Mouse (Mus musculus): Measurements from ENCODE around the gene Uhrf2. TPM values are rescaled to one million over a fixed set of nuclear protein-coding genes. Genes with fewer than 3 reads are reported as not detected.

Gene Uhrf2
- polyA plus RNA-seq, 1 experiment: not detected

DNA sequence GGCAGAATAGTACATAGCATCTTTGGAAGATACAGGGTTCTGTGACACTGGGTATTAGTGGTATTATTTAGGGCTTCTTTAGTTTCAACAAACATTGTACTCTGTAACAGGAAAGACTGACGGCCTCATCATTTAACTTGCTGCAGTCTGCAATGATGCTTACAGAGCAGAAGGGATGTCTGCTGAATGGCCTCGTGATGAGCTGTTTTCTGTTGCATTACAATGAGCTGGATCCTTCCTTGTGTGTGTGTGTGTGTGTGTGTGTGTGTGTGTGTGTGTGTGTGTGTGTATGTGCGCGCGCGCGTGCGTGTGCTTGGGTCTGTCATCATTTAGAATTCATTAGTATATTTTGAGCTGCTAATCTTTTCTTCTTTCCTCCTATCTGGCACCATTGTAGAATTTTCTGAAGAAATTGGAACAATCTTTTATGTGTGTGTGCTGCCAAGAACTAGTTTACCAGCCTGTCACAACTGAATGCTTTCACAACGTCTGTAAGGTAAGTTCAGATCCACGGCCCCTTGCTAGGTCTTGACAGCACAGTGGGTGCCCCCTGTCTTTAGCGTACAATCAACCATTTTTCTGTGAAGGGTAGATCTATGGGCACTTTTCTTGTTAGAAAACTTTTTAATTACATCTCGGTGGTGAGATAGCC is 61.5 kb downstream of the Uhrf2 start:
- H3K4me1 ChIP-seq (ENCODE audit: control insufficient read depth, insufficient read depth, low read length): peaks cover 3% of the 10 kb centered on the region; the same call in 1 of the 2 replicates
- WGBS: 61% methylated on average over 12 of the region's 12 CpGs
- H3K4me3 ChIP-seq (ENCODE audit: insufficient read depth, low read depth, low read length): no peak overlapping the region
- no peak overlapping the region for H3K27ac ChIP-seq (ENCODE audit: insufficient read depth, low read depth, low read length)
- TF ChIP-seq CTCF (IDR thresholded peaks at IDR 0.05; ENCODE audit: insufficient read depth, low read depth, low read length) (no peak), POLR2A (IDR thresholded peaks at IDR 0.05; ENCODE audit: insufficient read depth, low read depth, low read length) (no peak)

DNA sequence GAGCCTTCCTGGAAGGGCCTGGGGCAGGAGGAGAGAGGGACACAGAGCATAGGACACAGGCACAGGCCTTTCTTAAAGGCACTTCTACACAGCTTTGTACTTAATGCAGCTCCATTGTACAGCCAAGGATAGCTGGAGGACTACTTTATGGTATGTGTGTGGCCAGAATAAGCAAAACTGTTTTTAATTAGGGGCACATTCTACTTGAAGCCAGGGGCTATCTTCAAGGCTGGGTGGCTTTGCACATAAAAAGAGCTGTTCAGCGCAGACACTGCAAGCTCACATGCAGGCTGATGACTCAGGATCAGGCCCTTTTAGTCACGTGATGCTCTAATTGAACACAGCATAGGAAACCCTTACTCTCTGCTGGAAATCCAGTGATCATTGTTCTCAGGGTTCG is 65.9 kb downstream of the Uhrf2 start:
- peak overlapping the region; percentile 66 for H3K27ac ChIP-seq (ENCODE audit: insufficient read depth, low read depth, low read length)
- TF ChIP-seq CTCF (IDR thresholded peaks at IDR 0.05; ENCODE audit: insufficient read depth, low read depth, low read length): no peak
- no peak for TF ChIP-seq POLR2A (IDR thresholded peaks at IDR 0.05; ENCODE audit: insufficient read depth, low read depth, low read length)
- H3K4me3 ChIP-seq (ENCODE audit: insufficient read depth, low read depth, low read length): no peak overlapping the region
- 9% methylated on average over 3 of the region's 3 CpGs for whole genome bisulfite sequencing
- peaks cover 3% of the 10 kb centered on the region; the same call in 1 of the 2 replicates for H3K4me1 ChIP-seq (ENCODE audit: control insufficient read depth, insufficient read depth, low read length)

DNA sequence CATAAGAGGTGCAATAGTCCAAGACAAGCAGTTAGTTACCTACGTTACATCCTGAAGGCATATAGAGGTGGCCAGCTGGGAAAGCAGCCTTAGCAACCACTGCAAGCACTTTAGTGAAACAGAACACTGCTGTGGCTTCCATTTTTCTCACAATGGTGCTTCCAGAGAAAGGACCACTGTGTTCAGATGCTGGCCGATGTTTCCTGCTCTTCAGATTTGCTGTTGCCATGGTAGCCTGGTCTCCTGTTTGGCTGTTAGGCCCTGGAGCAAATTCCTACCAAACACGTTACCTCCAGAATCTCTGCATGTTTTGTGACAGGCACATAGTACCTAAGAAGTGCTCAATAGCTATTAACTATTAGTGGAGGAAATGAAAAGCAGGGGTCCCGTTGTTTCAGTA is 66.7 kb downstream of the Uhrf2 start:
- Histone ChIP-seq H3K4me1 (ENCODE audit: control insufficient read depth, insufficient read depth, low read length) (peaks cover 3% of the 10 kb centered on the region; the same call in 1 of the 2 replicates), H3K4me3 (ENCODE audit: insufficient read depth, low read depth, low read length) (no peak overlapping the region), H3K27ac (ENCODE audit: insufficient read depth, low read depth, low read length) (0 out of 2 replicates have a peak overlapping the region, but pooled peaks have one; percentile 3)
- WGBS: 39% methylated on average over 4 of the region's 4 CpGs
- TF ChIP-seq POLR2A (IDR thresholded peaks at IDR 0.05; ENCODE audit: insufficient read depth, low read depth, low read length): no peak
- no peak for TF ChIP-seq CTCF (IDR thresholded peaks at IDR 0.05; ENCODE audit: insufficient read depth, low read depth, low read length)

DNA sequence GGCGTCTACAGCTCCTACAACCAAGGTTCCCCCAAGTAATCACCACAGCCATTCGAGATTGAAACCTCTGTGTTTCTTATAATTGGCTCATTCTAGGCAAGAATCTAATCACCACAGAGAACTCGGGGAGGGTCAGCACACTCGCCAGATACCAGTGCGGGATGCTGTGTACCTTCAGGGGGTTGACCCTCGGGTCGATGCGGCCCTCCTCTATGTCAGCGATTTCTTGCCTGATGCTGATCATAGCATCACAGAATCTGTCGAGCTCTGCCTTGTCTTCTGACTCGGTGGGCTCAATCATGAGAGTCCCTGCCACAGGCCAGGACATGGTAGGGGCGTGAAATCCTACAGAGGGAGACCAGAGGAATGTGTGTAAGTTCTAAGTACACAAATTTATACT is 70.3 kb downstream of the Uhrf2 start:
- WGBS: 94% methylated on average over 12 of the region's 12 CpGs
- H3K4me3 ChIP-seq (ENCODE audit: insufficient read depth, low read depth, low read length): no peak overlapping the region
- no peaks in the 10 kb centered on the region; the same call in 1 of the 2 replicates for H3K4me1 ChIP-seq (ENCODE audit: control insufficient read depth, insufficient read depth, low read length)
- TF ChIP-seq POLR2A (IDR thresholded peaks at IDR 0.05; ENCODE audit: insufficient read depth, low read depth, low read length) (no peak), CTCF (IDR thresholded peaks at IDR 0.05; ENCODE audit: insufficient read depth, low read depth, low read length) (no peak)
- H3K27ac ChIP-seq (ENCODE audit: insufficient read depth, low read depth, low read length): no peak overlapping the region

DNA sequence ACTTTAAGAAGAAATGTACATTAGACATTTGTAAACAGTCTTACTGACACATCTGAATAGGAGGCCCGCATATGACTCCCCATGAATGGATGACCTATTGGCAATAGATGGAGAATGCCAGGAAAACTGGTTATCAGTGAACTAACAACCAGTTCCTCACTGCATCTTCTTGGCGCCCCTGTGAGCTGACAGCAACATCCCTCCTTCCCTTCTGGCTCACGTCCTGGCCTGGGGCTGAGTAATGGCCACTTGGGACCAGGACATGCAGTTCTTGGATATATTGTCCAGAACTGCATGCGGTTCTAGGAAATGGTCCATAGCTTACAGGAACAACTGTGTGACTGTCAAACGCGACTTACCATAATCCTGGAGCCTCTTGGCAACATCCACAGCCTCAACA is 72.3 kb downstream of the Uhrf2 start:
- no peak for TF ChIP-seq CTCF (IDR thresholded peaks at IDR 0.05; ENCODE audit: insufficient read depth, low read depth, low read length)
- TF ChIP-seq POLR2A (IDR thresholded peaks at IDR 0.05; ENCODE audit: insufficient read depth, low read depth, low read length): no peak
- WGBS: 93% methylated on average over 6 of the region's 6 CpGs
- no peak overlapping the region for H3K27ac ChIP-seq (ENCODE audit: insufficient read depth, low read depth, low read length)
- H3K4me3 ChIP-seq (ENCODE audit: insufficient read depth, low read depth, low read length): no peak overlapping the region
- H3K4me1 ChIP-seq (ENCODE audit: control insufficient read depth, insufficient read depth, low read length): no peaks in the 10 kb centered on the region; the same call in 1 of the 2 replicates

DNA sequence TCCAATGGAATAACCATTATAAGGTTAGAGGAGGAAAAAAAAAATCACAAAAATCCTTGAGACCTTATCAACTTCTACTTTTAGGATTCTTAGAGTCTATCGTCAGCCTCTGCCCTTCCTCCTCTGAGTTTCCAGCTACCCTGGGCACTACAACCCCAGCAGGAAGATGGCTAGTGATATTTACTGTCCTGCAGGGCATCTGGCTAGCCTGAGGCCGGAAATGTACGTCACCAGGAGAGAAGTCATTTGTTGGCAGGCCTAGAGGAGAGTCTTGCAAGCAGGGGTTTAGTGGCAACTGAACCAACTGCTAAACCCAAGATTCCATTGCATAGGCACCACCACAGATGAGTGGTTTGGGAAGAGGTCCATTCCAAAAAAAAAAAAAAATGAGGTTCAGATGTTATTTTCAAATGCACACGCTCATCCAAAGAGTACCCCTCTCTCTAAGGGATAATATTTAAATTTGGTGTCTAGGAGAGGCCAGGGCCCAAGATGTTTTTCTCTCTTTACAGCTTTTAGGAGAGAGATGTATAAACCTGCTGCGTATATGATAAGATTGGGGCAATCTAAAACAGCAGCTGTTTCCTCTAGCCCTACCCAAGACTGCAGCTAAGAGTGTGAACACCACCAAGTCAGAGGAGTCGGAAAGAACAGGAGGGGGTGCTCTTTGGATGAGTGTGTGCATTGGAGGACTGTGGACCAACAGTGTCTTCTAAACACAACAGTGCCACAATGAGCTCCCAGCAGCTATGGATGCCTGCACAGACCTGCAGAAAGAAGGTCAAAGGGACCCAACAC is 74.9 kb downstream of the Uhrf2 start:
- H3K4me3 ChIP-seq (ENCODE audit: insufficient read depth, low read depth, low read length): no peak overlapping the region
- 95% methylated on average over 6 of the region's 6 CpGs for WGBS
- TF ChIP-seq CTCF (IDR thresholded peaks at IDR 0.05; ENCODE audit: insufficient read depth, low read depth, low read length) (no peak), POLR2A (IDR thresholded peaks at IDR 0.05; ENCODE audit: insufficient read depth, low read depth, low read length) (no peak)
- no peak overlapping the region for H3K27ac ChIP-seq (ENCODE audit: insufficient read depth, low read depth, low read length)
- H3K4me1 ChIP-seq (ENCODE audit: control insufficient read depth, insufficient read depth, low read length): peaks cover 6% of the 10 kb centered on the region

DNA sequence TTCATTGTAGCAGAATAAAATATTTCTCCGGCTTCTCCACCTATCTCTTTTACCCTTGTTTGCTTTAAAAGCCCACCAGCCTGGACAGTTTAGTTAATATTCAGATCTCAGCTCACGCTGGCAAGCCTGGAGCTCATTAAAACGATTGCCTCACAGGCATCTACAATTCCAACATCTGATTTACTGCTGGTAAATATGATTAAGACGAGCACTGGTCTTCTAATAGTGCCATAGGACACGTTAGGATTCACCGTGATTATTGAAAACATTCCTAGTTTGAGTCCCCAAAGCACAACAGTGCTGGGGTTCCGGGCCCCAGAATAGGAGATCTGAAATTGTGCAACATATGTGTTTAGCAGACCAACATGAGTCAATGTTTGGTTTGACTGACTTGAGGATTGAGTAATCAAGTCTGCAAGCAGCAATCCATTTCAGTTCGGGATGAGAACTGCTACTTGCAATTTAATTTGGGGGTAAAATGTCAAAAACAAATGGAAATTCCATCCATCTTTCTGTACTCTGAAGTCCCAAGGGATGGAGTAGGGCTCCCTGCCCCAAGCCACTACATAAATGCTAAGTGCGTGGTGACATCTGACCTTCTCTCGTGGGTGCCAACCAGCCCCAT is 77.0 kb downstream of the Uhrf2 start:
- Histone ChIP-seq H3K4me3 (ENCODE audit: insufficient read depth, low read depth, low read length) (no peak overlapping the region), H3K4me1 (ENCODE audit: control insufficient read depth, insufficient read depth, low read length) (peaks cover 6% of the 10 kb centered on the region), H3K27ac (ENCODE audit: insufficient read depth, low read depth, low read length) (0 out of 2 replicates have a peak overlapping the region, but pooled peaks have one; percentile 26)
- 54% methylated on average over 10 of the region's 10 CpGs for WGBS
- TF ChIP-seq CTCF (IDR thresholded peaks at IDR 0.05; ENCODE audit: insufficient read depth, low read depth, low read length): no peak
- no peak for TF ChIP-seq POLR2A (IDR thresholded peaks at IDR 0.05; ENCODE audit: insufficient read depth, low read depth, low read length)

DNA sequence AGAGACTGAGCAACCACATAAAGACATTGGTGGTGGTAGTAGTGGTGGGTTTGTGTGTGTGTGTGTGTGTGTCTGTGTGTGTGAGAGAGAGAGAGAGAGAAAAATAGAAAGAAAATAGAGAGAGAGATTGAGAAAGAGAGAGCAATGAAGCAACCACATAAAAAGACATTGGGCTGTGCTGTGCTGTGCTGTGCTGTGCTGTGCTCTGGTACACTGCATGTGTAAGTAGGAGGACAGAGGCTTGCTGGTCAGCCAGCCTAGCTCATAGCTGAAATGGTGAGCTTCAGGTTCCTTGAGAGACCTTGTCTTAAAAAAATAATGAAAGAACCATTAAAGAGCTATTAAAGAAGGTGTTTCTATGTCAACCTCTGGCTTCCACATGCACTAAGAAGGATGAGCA is 78.3 kb downstream of the Uhrf2 start:
- Histone ChIP-seq H3K4me3 (ENCODE audit: insufficient read depth, low read depth, low read length) (no peak overlapping the region), H3K27ac (ENCODE audit: insufficient read depth, low read depth, low read length) (peak overlapping the region; percentile 92), H3K4me1 (ENCODE audit: control insufficient read depth, insufficient read depth, low read length) (peaks cover 11% of the 10 kb centered on the region)
- TF ChIP-seq POLR2A (IDR thresholded peaks at IDR 0.05; ENCODE audit: insufficient read depth, low read depth, low read length) (no peak), CTCF (IDR thresholded peaks at IDR 0.05; ENCODE audit: insufficient read depth, low read depth, low read length) (no peak)

DNA sequence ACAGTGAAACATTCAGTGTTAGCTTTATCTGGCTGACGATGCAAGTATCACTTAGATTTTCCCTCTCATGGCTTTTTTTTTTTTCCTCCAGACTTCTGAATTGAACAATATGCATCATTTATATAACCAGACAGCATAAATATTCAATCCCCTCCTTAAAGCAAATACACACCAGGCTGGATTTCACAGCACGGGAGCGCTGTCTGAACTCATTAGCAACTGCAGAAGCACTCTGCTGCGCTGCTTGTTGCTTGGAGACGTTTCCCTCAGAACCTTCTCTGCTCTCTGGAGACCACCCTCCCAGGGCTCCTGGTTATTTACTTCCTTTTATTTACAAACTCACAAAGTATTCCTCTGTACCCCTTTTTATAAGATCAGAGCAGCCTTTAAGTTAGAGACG is 78.8 kb downstream of the Uhrf2 start:
- Histone ChIP-seq H3K4me3 (ENCODE audit: insufficient read depth, low read depth, low read length) (no peak overlapping the region), H3K27ac (ENCODE audit: insufficient read depth, low read depth, low read length) (peak overlapping the region; percentile 13), H3K4me1 (ENCODE audit: control insufficient read depth, insufficient read depth, low read length) (peaks cover 15% of the 10 kb centered on the region)
- 14% methylated on average over 6 of the region's 6 CpGs for WGBS
- TF ChIP-seq CTCF (IDR thresholded peaks at IDR 0.05; ENCODE audit: insufficient read depth, low read depth, low read length): no peak
- no peak for TF ChIP-seq POLR2A (IDR thresholded peaks at IDR 0.05; ENCODE audit: insufficient read depth, low read depth, low read length)

Data from olfactory bulb, adult 2 months (tissue).